Mouse (Mus musculus) liver, adult 2 months (tissue): ENCODE measurements around the gene Snx27. TPM values are rescaled to one million over a fixed set of nuclear protein-coding genes. Genes with fewer than 3 reads are reported as not detected.

ENCODE experiments used
- DNase-seq: peaks from one replicate; pipeline ENCODE4 v3.0.0-alpha.2; 2011; ENCODE audit warnings: low read depth, low spot score; ENCODE audit errors: extremely low read depth
- H3K27ac ChIP-seq: fragments of 200-500 bp; replicated peaks from 2 replicates; pipeline ENCODE4 v1.5.1; 2012; ENCODE audit warnings: low read depth, mild to moderate bottlenecking, control low read depth, inconsistent platforms, low read length; ENCODE audit not compliant: insufficient read depth
- H3K27me3 ChIP-seq: fragments of 200-500 bp; 2 replicates; pipeline ENCODE4 v1.6.1; 2012; ENCODE audit warnings: mild to moderate bottlenecking, moderate library complexity, low read length, inconsistent platforms; ENCODE audit not compliant: control insufficient read depth, insufficient read depth
- H3K36me3 ChIP-seq: fragments of 200-500 bp; 2 replicates; pipeline ENCODE4 v1.6.1; 2012; ENCODE audit warnings: low read length, inconsistent platforms; ENCODE audit not compliant: control insufficient read depth, insufficient read depth
- H3K4me1 ChIP-seq: fragments of 200-500 bp; 2 replicates; pipeline ENCODE4 v1.6.1; 2011; ENCODE audit warnings: low read length; ENCODE audit not compliant: control insufficient read depth, insufficient read depth
- H3K4me3 ChIP-seq: fragments of 200-500 bp; 2 replicates; pipeline ENCODE4 v1.5.1; 2011; ENCODE audit warnings: low read depth, mild to moderate bottlenecking, control low read depth, low read length, moderate library complexity; ENCODE audit not compliant: insufficient read depth
- H3K79me2 ChIP-seq: fragments of 200-500 bp; 2 replicates; pipeline ENCODE4 v1.6.1; 2012; ENCODE audit warnings: inconsistent platforms, mild to moderate bottlenecking, low read length, moderate library complexity; ENCODE audit not compliant: control insufficient read depth, insufficient read depth
- H3K9ac ChIP-seq: fragments of 200-500 bp; 2 replicates; pipeline ENCODE4 v1.6.1; 2012; ENCODE audit warnings: low read depth, mild to moderate bottlenecking, control low read depth, inconsistent platforms, low read length
- CTCF ChIP-seq: fragments of 200-500 bp; IDR thresholded peaks from 2 replicates; pipeline ENCODE4 v1.5.1; 2011; ENCODE audit warnings: low read depth, low read length, control low read depth
- POLR2A ChIP-seq: fragments of 200-500 bp; IDR thresholded peaks from 2 replicates; pipeline ENCODE4 v1.6.1; 2011; ENCODE audit warnings: low read length, control low read depth; ENCODE audit not compliant: insufficient read depth; ENCODE audit errors: extremely low read depth
- WGBS: fragments of 180-500 bp; shearing (Covaris S2); methylation state at CpG from one replicate; pipeline ENCODE4 v1.1.7; 2018; 5-methylcytosine and 5-hydroxymethylcytosine counted together
- polyA plus RNA-seq: library from polyadenylated mRNA; depleted of rRNA; stranded (reverse); fragments of >200 nt; gene quantifications from 2 replicates; pipeline ENCODE4 v1.2.3, GENCODE M21; 2012
- total RNA-seq: library from RNA; depleted of rRNA; stranded (reverse); fragments of >200 nt; gene quantifications from 2 replicates; pipeline ENCODE4 v1.2.3, GENCODE M21; 2014

Gene Snx27
- total and polyA plus RNA-seq, 2 experiments, result 4.7 to 9.6 TPM

DNA sequence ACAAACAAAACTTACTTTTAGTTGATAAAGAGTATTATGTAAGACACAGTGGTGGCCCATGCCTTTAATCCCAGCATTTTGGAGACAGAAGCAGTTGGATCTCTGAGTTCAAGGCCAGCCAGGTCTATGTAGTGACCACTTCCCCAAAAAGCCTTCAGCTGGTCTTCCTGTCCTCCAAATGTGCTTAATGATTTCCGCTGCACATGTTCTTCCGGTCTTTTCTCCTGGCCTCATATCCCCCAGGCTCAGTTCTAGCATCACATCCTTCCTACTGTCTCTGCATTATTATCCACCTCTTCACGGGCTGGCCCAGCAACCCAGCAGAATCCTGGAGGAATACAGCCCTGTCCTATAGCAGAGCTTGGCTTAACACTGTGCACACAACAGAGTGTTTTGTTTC is 27.1 kb upstream of the Snx27 start:
- H3K4me3 ChIP-seq, result no peak overlapping the region
- WGBS, result 76% methylated on average over 3 of the region's 3 CpGs
- no peak overlapping the region for H3K9ac ChIP-seq
- no peaks in the 10 kb centered on the region for H3K79me2 ChIP-seq
- TF ChIP-seq POLR2A (no peak), CTCF (no peak)
- H3K4me1 ChIP-seq, result no peaks in the 10 kb centered on the region
- H3K27me3 ChIP-seq, result no peaks in the 10 kb centered on the region
- H3K27ac ChIP-seq, result no peak overlapping the region
- DNase-seq, result no peak
- peaks cover 4% of the 10 kb centered on the region for H3K36me3 ChIP-seq

DNA sequence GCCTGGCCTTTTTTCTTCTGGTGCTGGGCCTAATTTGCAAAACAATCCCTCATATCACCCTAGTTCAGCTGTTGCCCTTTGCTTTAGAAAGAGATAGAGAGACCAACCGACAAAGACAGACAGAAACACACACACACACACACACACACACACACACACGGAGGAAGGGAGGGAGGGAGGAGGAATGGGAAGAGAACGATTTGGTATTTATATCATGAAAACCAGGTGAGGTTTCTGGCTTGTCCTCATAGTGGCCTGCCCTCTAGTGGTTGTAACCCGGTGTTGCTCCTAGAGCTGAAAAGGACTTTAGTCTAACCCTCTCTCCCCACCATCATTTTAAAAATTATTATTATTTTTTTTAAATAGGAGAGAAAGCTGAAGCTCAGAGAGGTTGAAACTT is 19.4 kb upstream of the Snx27 start:
- TF ChIP-seq CTCF, result peak; percentile 65
- no peak for TF ChIP-seq POLR2A
- DNase-seq, result peak; percentile 37

DNA sequence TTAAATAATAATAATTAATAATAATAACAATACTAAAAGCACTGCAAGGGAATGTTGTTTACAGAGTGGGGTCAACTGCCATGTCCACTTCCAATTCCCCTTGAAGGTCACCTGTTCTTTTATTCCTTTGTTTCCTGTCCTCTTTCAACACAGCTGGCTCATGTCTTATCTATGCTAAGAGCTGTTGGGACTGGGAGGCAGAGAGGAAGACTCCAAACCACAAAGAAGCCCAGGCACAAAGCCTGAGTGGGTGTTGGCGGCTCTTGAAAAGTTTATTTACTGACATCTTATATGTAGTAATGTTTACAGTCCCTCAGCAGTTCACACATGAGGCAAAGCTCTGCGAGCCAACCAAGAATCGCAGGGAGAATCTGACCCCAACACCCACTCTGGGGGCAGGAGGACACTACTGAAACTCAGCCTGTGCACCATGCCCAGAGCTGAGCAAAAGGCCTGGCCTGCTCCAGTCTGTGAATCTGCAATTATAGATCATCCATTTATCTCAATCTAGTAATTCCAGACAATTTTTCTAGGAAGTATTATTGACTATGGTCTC is 14.8 kb upstream of the Snx27 start:
- Histone ChIP-seq H3K36me3 (no peaks in the 10 kb centered on the region), H3K4me1 (no peaks in the 10 kb centered on the region), H3K4me3 (no peak overlapping the region), H3K27ac (no peak overlapping the region), H3K27me3 (no peaks in the 10 kb centered on the region), H3K79me2 (no peaks in the 10 kb centered on the region), H3K9ac (no peak overlapping the region)
- 47% methylated on average over 3 of the region's 3 CpGs for WGBS
- DNase-seq, result no peak
- TF ChIP-seq POLR2A, result no peak
- TF ChIP-seq CTCF, result no peak

More for the DNA sequence above, 19.4 kb upstream of the Snx27 start:
- Histone ChIP-seq H3K36me3 (no peaks in the 10 kb centered on the region), H3K9ac (no peak overlapping the region), H3K4me3 (no peak overlapping the region), H3K27ac (no peak overlapping the region), H3K79me2 (no peaks in the 10 kb centered on the region), H3K4me1 (no peaks in the 10 kb centered on the region), H3K27me3 (no peaks in the 10 kb centered on the region)
- WGBS, result 0% methylated on average over 4 of the region's 4 CpGs

DNA sequence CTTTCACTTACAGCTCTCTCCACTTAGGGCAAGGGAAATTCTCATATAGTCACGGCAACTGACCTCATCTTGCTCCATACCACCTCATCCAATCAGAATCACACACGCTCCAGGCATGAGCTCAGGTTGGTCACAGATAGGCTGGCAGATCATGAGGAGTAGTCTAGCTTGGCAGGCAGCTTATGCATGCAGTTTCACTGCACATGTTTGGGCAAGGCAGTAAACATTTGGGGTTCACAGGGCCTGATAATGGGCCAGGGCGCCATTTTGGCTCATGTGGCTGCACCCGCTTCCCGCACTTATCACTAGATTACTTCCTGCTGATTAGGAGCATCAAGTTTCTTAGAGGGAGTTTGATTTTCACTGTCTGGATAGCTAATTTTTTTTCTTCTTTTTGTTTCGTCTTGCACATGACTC is 13.4 kb upstream of the Snx27 start:
- no peak overlapping the region for H3K4me3 ChIP-seq
- no peaks in the 10 kb centered on the region for H3K4me1 ChIP-seq
- TF ChIP-seq POLR2A (no peak), CTCF (no peak)
- H3K79me2 ChIP-seq, result no peaks in the 10 kb centered on the region
- no peak overlapping the region for H3K9ac ChIP-seq
- WGBS, result 82% methylated on average over 6 of the region's 6 CpGs
- H3K27me3 ChIP-seq, result no peaks in the 10 kb centered on the region
- H3K27ac ChIP-seq, result no peak overlapping the region
- DNase-seq, result peak; percentile 13
- H3K36me3 ChIP-seq, result no peaks in the 10 kb centered on the region

DNA sequence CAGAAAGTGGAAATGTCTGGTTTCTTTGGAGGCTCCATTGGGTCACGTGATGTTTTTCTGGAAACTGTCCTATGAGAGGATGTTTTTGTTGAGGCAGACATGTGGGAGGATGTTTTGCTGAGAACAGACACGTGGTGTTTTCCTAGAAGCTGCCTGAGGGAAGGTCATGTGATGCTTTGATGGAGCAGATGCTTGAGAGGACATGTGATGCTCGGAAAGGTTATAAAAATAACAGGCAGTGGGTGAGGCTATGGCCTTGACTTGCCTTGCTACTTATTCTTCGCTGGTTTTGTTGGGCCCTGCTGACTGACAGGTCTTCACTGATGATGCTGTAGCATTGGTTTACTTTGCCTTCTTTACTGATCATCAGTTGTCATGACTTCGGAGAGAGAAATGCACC is 8.6 kb upstream of the Snx27 start:
- no peak overlapping the region for H3K9ac ChIP-seq
- 81% methylated on average over 5 of the region's 5 CpGs for WGBS
- no peaks in the 10 kb centered on the region for H3K79me2 ChIP-seq
- H3K27me3 ChIP-seq, result no peaks in the 10 kb centered on the region
- H3K4me3 ChIP-seq, result no peak overlapping the region
- DNase-seq, result no peak
- H3K4me1 ChIP-seq, result no peaks in the 10 kb centered on the region
- no peak for TF ChIP-seq CTCF
- TF ChIP-seq POLR2A, result no peak
- no peak overlapping the region for H3K27ac ChIP-seq
- no peaks in the 10 kb centered on the region for H3K36me3 ChIP-seq

DNA sequence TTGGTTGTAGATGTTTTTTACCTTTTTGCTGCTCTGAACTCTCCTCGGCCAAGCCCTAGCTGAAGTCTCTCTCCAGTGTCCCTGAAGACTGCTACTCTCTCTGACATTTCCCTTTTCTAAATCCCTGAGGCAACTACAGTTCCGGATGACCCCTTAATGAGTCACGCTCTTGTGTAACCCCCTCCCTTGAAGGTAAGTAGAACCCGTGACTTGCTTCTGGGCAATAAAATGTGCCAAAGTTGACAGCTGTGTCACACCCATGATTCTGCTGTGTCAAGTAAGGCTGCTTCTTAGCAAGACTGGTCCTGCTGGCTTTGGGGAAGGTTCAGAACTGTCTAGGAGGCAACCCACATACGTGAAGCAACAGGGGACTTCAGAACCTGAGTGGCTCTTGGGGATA is 5.4 kb upstream of the Snx27 start:
- no peaks in the 10 kb centered on the region for H3K79me2 ChIP-seq
- no peaks in the 10 kb centered on the region for H3K4me1 ChIP-seq
- 81% methylated on average over 5 of the region's 5 CpGs for WGBS
- no peaks in the 10 kb centered on the region for H3K27me3 ChIP-seq
- H3K9ac ChIP-seq, result no peak overlapping the region
- peak; percentile 29 for DNase-seq
- TF ChIP-seq CTCF (no peak), POLR2A (no peak)
- H3K27ac ChIP-seq, result no peak overlapping the region
- H3K4me3 ChIP-seq, result no peak overlapping the region
- H3K36me3 ChIP-seq, result no peaks in the 10 kb centered on the region
